Mouse (Mus musculus) MEL (cell line): ENCODE measurements around the gene Rec8. TPM values are rescaled to one million over a fixed set of nuclear protein-coding genes. Genes with fewer than 3 reads are reported as not detected.
A peak's percentile ranks its signal among the peaks of the same experiment; 100 is the strongest.

Experiments
- DNase-seq: peaks from one replicate; pipeline ENCODE4 v3.0.0; 2011; ENCODE audit warnings: low read depth, low spot score
- H3K27ac ChIP-seq: 2 replicates; pipeline ENCODE4 v1.5.1; 2012; ENCODE audit warnings: low read depth, mild to moderate bottlenecking, control low read depth, low read length, moderate library complexity; ENCODE audit not compliant: control insufficient read depth
- H3K27me3 ChIP-seq, 2 experiments: fragments of 150-350 bp in 1 of 2; sonication (generic) in 1 of 2; 2 replicates each; pipeline ENCODE4 v1.6.1; 2012; ENCODE audit warnings: low read length in 2 of 2, mild to moderate bottlenecking in 2 of 2, improper control_type of control experiment in 1 of 2, moderate library complexity in 1 of 2; ENCODE audit not compliant: insufficient read depth in 2 of 2, control insufficient read depth in 1 of 2
- H3K36me3 ChIP-seq, 2 experiments: 2 replicates each; pipeline ENCODE4 v1.6.1; 2012 to 2014; ENCODE audit warnings: low read length in 2 of 2, improper control_type of control experiment in 1 of 2, inconsistent platforms in 1 of 2, mild to moderate bottlenecking in 1 of 2; ENCODE audit not compliant: insufficient read depth in 2 of 2, control insufficient read depth in 1 of 2
- H3K4me1 ChIP-seq, 2 experiments: fragments of 150-350 bp in 1 of 2; sonication (generic) in 1 of 2; 2 replicates each; pipeline ENCODE4 v1.6.1; 2012; ENCODE audit warnings: low read length in 2 of 2, improper control_type of control experiment in 1 of 2, mild to moderate bottlenecking in 1 of 2; ENCODE audit not compliant: insufficient read depth in 2 of 2, control insufficient read depth in 1 of 2
- H3K4me3 ChIP-seq, 2 experiments: fragments of 150-350 bp in 1 of 2; sonication (generic) in 1 of 2; 2 replicates each; pipeline ENCODE4 v1.5.1; 2012; ENCODE audit warnings: low read depth in 2 of 2, low read length in 2 of 2, mild to moderate bottlenecking in 2 of 2, moderate library complexity in 2 of 2, control low read depth in 1 of 2, improper control_type of control experiment in 1 of 2; ENCODE audit not compliant: control insufficient read depth in 1 of 2, insufficient read depth in 1 of 2
- H3K79me2 ChIP-seq: 2 replicates; pipeline ENCODE4 v1.6.1; 2012; ENCODE audit warnings: mild to moderate bottlenecking, low read length, moderate library complexity; ENCODE audit not compliant: control insufficient read depth, poor library complexity, insufficient read depth
- H3K9ac ChIP-seq: 2 replicates; pipeline ENCODE4 v1.6.1; 2012; ENCODE audit warnings: low read depth, mild to moderate bottlenecking, control low read depth, low read length, moderate library complexity; ENCODE audit not compliant: control insufficient read depth, poor library complexity, severe bottlenecking
- H3K9me3 ChIP-seq: fragments of 150-350 bp; sonication (generic); replicated peaks from 2 replicates; pipeline ENCODE4 v1.6.1; 2012; ENCODE audit warnings: mild to moderate bottlenecking, low read length, improper control_type of control experiment, moderate library complexity; ENCODE audit not compliant: insufficient read depth
- BHLHE40 ChIP-seq: IDR thresholded peaks from 2 replicates; pipeline ENCODE4 v1.6.1; 2012; ENCODE audit warnings: low read depth, mild to moderate bottlenecking, inconsistent platforms, low read length, improper control_type of control experiment, borderline replicate concordance
- CHD1 ChIP-seq: IDR thresholded peaks from 2 replicates; pipeline ENCODE4 v1.6.1; 2012; ENCODE audit warnings: low read depth, mild to moderate bottlenecking, inconsistent platforms, low read length, improper control_type of control experiment
- CTCF ChIP-seq, 3 experiments: IDR thresholded peaks in 2 of 3; conservative IDR thresholded peaks in 1 of 3; 2 replicates each; pipeline ENCODE4 v1.5.1; 2011 to 2012; ENCODE audit warnings: low read length in 3 of 3, low read depth in 2 of 3, mild to moderate bottlenecking in 2 of 3, improper control_type of control experiment in 1 of 3, inconsistent platforms in 1 of 3, mixed read lengths in 1 of 3, moderate library complexity in 1 of 3; ENCODE audit not compliant: control insufficient read depth in 1 of 3, insufficient read depth in 1 of 3, poor library complexity in 1 of 3, severe bottlenecking in 1 of 3
- E2F4 ChIP-seq: IDR thresholded peaks from 2 replicates; pipeline ENCODE4 v1.6.1; 2011; ENCODE audit warnings: low read depth, low read length, improper control_type of control experiment, borderline replicate concordance
- ELF1 ChIP-seq: IDR thresholded peaks from 2 replicates; pipeline ENCODE4 v1.6.1; 2014; ENCODE audit warnings: low read depth, mild to moderate bottlenecking, inconsistent platforms, low read length, improper control_type of control experiment, moderate library complexity
- EP300 ChIP-seq, 2 experiments: IDR thresholded peaks; 2 replicates each; pipeline ENCODE4 v1.6.1; 2011; ENCODE audit warnings: improper control_type of control experiment in 2 of 2, low read length in 2 of 2, low read depth in 1 of 2, mild to moderate bottlenecking in 1 of 2
- GABPA ChIP-seq: IDR thresholded peaks from 2 replicates; pipeline ENCODE4 v1.6.1; 2012; ENCODE audit warnings: low read depth, mild to moderate bottlenecking, inconsistent platforms, low read length, improper control_type of control experiment, moderate library complexity
- GATA1 ChIP-seq: IDR thresholded peaks from 2 replicates; pipeline ENCODE4 v1.6.1; 2011; ENCODE audit warnings: low read depth, low read length, improper control_type of control experiment
- JUND ChIP-seq: IDR thresholded peaks from 2 replicates; pipeline ENCODE4 v1.6.1; 2011; ENCODE audit warnings: low read depth, mild to moderate bottlenecking, improper control_type of control experiment, low read length
- KAT2A ChIP-seq: conservative IDR thresholded peaks from 2 replicates; pipeline ENCODE4 v1.6.1; 2012; ENCODE audit warnings: low read depth, low read length, improper control_type of control experiment, inconsistent platforms
- MAX ChIP-seq: IDR thresholded peaks from 2 replicates; pipeline ENCODE4 v1.6.1; 2011; ENCODE audit warnings: low read length, improper control_type of control experiment
- MAZ ChIP-seq: IDR thresholded peaks from 2 replicates; pipeline ENCODE4 v1.6.1; 2012; ENCODE audit warnings: low read depth, mild to moderate bottlenecking, inconsistent platforms, low read length, improper control_type of control experiment
- MEF2A ChIP-seq: IDR thresholded peaks from 2 replicates; pipeline ENCODE4 v1.6.1; 2014; ENCODE audit warnings: low read depth, mild to moderate bottlenecking, inconsistent platforms, low read length, improper control_type of control experiment; ENCODE audit not compliant: poor library complexity, insufficient replicate concordance, severe bottlenecking; ENCODE audit errors: extremely low read depth
- MXI1 ChIP-seq: IDR thresholded peaks from 2 replicates; pipeline ENCODE4 v1.6.1; 2011; ENCODE audit warnings: mild to moderate bottlenecking, low read depth, low read length, improper control_type of control experiment
- MYB ChIP-seq: IDR thresholded peaks from 2 replicates; pipeline ENCODE4 v1.6.1; 2011; ENCODE audit warnings: mild to moderate bottlenecking, low read depth, low read length, improper control_type of control experiment
- NRF1 ChIP-seq: IDR thresholded peaks from 2 replicates; pipeline ENCODE4 v1.6.1; 2014; ENCODE audit warnings: low read depth, mild to moderate bottlenecking, inconsistent platforms, low read length, improper control_type of control experiment, moderate library complexity; ENCODE audit not compliant: poor library complexity, insufficient read depth, severe bottlenecking
- POLR2A ChIP-seq, 2 experiments: IDR thresholded peaks; 2 replicates each; pipeline ENCODE4 v1.6.1; 2011 to 2012; ENCODE audit warnings: low read length in 2 of 2, mild to moderate bottlenecking in 2 of 2, control low read depth in 1 of 2, improper control_type of control experiment in 1 of 2, low read depth in 1 of 2, moderate library complexity in 1 of 2; ENCODE audit not compliant: control insufficient read depth in 1 of 2, insufficient read depth in 1 of 2, poor library complexity in 1 of 2
- POLR2AphosphoS2 ChIP-seq: IDR thresholded peaks from 2 replicates; pipeline ENCODE4 v1.6.1; 2011; ENCODE audit warnings: low read length, improper control_type of control experiment
- SIN3A ChIP-seq: IDR thresholded peaks from 2 replicates; pipeline ENCODE4 v1.6.1; 2012; ENCODE audit warnings: low read length, improper control_type of control experiment, inconsistent platforms
- SMC3 ChIP-seq: IDR thresholded peaks from 2 replicates; pipeline ENCODE4 v1.6.1; 2011; ENCODE audit warnings: low read depth, low read length, improper control_type of control experiment
- TAL1 ChIP-seq: IDR thresholded peaks from 2 replicates; pipeline ENCODE4 v1.6.1; 2012; ENCODE audit warnings: mild to moderate bottlenecking, inconsistent platforms, low read length, moderate library complexity, mixed read lengths
- TBP ChIP-seq: IDR thresholded peaks from 2 replicates; pipeline ENCODE4 v1.8.0; 2011; ENCODE audit warnings: low read depth, low read length, improper control_type of control experiment
- USF1 ChIP-seq: IDR thresholded peaks from 2 replicates; pipeline ENCODE4 v1.6.1; 2014; ENCODE audit warnings: low read depth, mild to moderate bottlenecking, inconsistent platforms, low read length, improper control_type of control experiment, moderate library complexity
- ZC3H11A ChIP-seq: IDR thresholded peaks from 2 replicates; pipeline ENCODE4 v1.6.1; 2012; ENCODE audit warnings: low read depth, mild to moderate bottlenecking, inconsistent platforms, low read length, improper control_type of control experiment
- polyA plus RNA-seq, 2 experiments: library from polyadenylated mRNA; stranded (reverse) in 1 of 2; unstranded in 1 of 2; fragments of >175 nt in 1 of 2; fragments of >200 nt in 1 of 2; gene quantifications; 2 replicates each; pipeline versions ENCODE4 v1.2.1 to v1.2.4; 2012; ENCODE audit warnings: low replicate concordance in 2 of 2, low read depth in 1 of 2; ENCODE audit not compliant: insufficient read length in 2 of 2, insufficient read depth in 1 of 2, missing spikeins in 1 of 2
- total RNA-seq: library from RNA; depleted of rRNA; stranded (reverse); fragments of 300-350 nt; gene quantifications from 2 replicates; pipeline ENCODE4 v1.2.3, GENCODE M21; 2012

Gene Rec8
- total and polyA plus RNA-seq, 3 experiments, result 1.5 to 2.5 TPM; not detected in 1

- TF ChIP-seq POLR2AphosphoS2 (peak; percentile 97), KAT2A (peak; percentile 15; the same call in 1 of the 2 replicates), CHD1 (no peak), MAX (peak; percentile 100), ZC3H11A (0 out of 2 replicates have a peak, but pooled peaks have one; percentile 31), MXI1 (peak; percentile 98), SIN3A (peak; percentile 96), POLR2A (IDR thresholded peaks at IDR 0.05; ENCODE audit: control insufficient read depth in 1 of 2, insufficient read depth in 1 of 2, low read depth in 1 of 2, low read length in 2 of 2, poor library complexity in 1 of 2) (peak in 1 of 2 experiments; percentile 60; a peak in 2 of 4 replicates), BHLHE40 (0 out of 2 replicates have a peak, but pooled peaks have one; percentile 8), MEF2A (no peak), MYB (no peak), TAL1 (no peak), MAZ (peak; percentile 67; the same call in 1 of the 2 replicates), TBP (peak; percentile 52; the same call in 1 of the 2 replicates), GATA1 (peak; percentile 84), GABPA (no peak), NRF1 (no peak), SMC3 (peak; percentile 77)
Measured at GRCm38 (mm10) chr14:55603633-55604576, 13.9 kb upstream of the Rec8 start (continued).

GRCm38 (mm10) chr14:55604823-55605222 is 13.0 kb upstream of the Rec8 start:
- Histone ChIP-seq H3K4me3 (peak overlapping the region in 1 of 2 experiments; percentile 84; a peak in 2 of 4 replicates), H3K27me3 (no peaks in the 10 kb centered on the region), H3K4me1 (peaks cover 3 to 7% of the 10 kb centered on the region in 2 experiments; a peak in 2 of 4 replicates), H3K79me2 (no peaks in the 10 kb centered on the region), H3K9ac (peak overlapping the region; percentile 65; the same call in 1 of the 2 replicates), H3K9me3 (no peaks in the 10 kb centered on the region), H3K36me3 (peaks cover 0 to 12% of the 10 kb centered on the region in 2 experiments; a peak in 2 of 4 replicates), H3K27ac (peak overlapping the region; percentile 73; the same call in 1 of the 2 replicates)
- no peak for DNase-seq
- TF ChIP-seq USF1 (no peak), TAL1 (no peak), JUND (no peak), GATA1 (no peak), E2F4 (no peak), CTCF (IDR thresholded peaks at IDR 0.05 in 2 of 3, conservative IDR thresholded peaks at IDR 0.05 in 1 of 3; ENCODE audit: control insufficient read depth in 1 of 3, insufficient read depth in 1 of 3, low read depth in 2 of 3, low read length in 3 of 3, poor library complexity in 1 of 3, severe bottlenecking in 1 of 3) (no peak), EP300 (IDR thresholded peaks at IDR 0.05; ENCODE audit: low read depth in 1 of 2, low read length in 2 of 2) (no peak), KAT2A (no peak), POLR2A (IDR thresholded peaks at IDR 0.05; ENCODE audit: control insufficient read depth in 1 of 2, insufficient read depth in 1 of 2, low read depth in 1 of 2, low read length in 2 of 2, poor library complexity in 1 of 2) (no peak), ELF1 (no peak), MXI1 (no peak)
